In the genomic region with DNA sequence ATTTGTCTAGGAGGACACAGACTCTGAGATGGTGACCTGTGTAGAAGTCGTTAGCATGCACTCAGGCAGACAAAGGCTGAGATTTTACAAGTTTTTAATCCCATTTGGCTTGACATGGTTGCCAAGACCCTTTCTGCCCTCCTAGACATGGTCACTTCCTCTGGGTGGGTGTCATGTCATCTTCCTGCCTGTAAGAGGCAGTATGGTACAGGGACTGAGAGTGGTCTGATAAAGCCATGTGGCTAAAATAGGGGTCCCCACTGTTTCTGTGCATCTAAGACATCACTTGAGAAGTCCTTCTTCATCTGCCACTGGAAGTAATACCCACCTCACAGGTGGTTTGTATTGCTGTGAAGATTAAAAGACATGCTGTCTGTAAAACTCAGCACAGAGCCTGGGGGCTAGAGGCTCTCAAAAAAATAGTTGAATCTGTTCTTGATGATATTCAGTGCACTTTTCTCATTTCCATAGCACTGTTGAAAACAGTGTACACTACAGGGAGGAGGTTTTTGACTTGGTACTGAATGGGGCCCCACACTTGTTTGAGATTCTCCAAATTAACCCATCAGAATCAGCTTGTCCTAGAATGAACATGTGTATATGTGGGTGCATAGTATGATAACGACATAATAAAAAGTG, we compare ENCODE assay signal across 8 mouse cellular contexts. TPM values are rescaled to one million over a fixed set of nuclear protein-coding genes. Genes with fewer than 3 reads are reported as not detected.
DNase-seq lines count a peak whose midpoint lies in the region; ATAC-seq and TF ChIP-seq lines count a peak whose summit lies in the region.

No protein-coding gene starts in this region.

- no peaks in the 10 kb centered on the region for H3K9me3 ChIP-seq in forebrain, embryonic 11.5 days (ENCODE audit: control insufficient read depth, low read length)
- H3K9me3 ChIP-seq in forebrain, embryonic 10.5 days: no peaks in the 10 kb centered on the region
- no peaks in the 10 kb centered on the region for H3K9me3 ChIP-seq in neural tube, embryonic 12.5 days

- H3K36me3 ChIP-seq in forebrain, embryonic 11.5 days (ENCODE audit: control insufficient read depth, insufficient read depth, low read length): no peaks in the 10 kb centered on the region
- H3K36me3 ChIP-seq in forebrain, embryonic 10.5 days (replicated peaks): no peaks in the 10 kb centered on the region
- H3K36me3 ChIP-seq in neural tube, embryonic 12.5 days: no peaks in the 10 kb centered on the region
- H3K36me3 ChIP-seq in thymus, adult 2 months (ENCODE audit: control insufficient read depth, insufficient read depth, low read length): no peaks in the 10 kb centered on the region

- no peak overlapping the region for H3K27ac ChIP-seq in forebrain, embryonic 11.5 days (ENCODE audit: low read depth, low read length)
- no peak overlapping the region for H3K27ac ChIP-seq in forebrain, embryonic 10.5 days
- H3K27ac ChIP-seq in neural tube, embryonic 12.5 days: no peak overlapping the region
- H3K27ac ChIP-seq in thymus, adult 2 months (ENCODE audit: control insufficient read depth, insufficient read depth, low read length): no peak overlapping the region

- no peak overlapping the region for H3K4me3 ChIP-seq in forebrain, embryonic 11.5 days (ENCODE audit: low read depth, low read length)
- H3K4me3 ChIP-seq in forebrain, embryonic 10.5 days: no peak overlapping the region
- no peak overlapping the region for H3K4me3 ChIP-seq in neural tube, embryonic 12.5 days
- H3K4me3 ChIP-seq in thymus, adult 2 months (ENCODE audit: control insufficient read depth, insufficient read depth, low read length): no peak overlapping the region

- no peak overlapping the region for H3K4me2 ChIP-seq in forebrain, embryonic 11.5 days (ENCODE audit: low read depth, low read length, severe bottlenecking)
- H3K4me2 ChIP-seq in neural tube, embryonic 12.5 days (replicated peaks): no peak overlapping the region

- no peak for TF ChIP-seq POLR2A in thymus, adult 2 months (IDR thresholded peaks at IDR 0.05; ENCODE audit: control insufficient read depth, extremely low read depth, insufficient read depth, low read length, poor library complexity)

- TF ChIP-seq CTCF in thymus, adult 2 months (IDR thresholded peaks at IDR 0.05; ENCODE audit: borderline replicate concordance, control insufficient read depth, extremely low read depth, insufficient read depth, low read length, poor library complexity): no peak

- H3K4me1 ChIP-seq in forebrain, embryonic 11.5 days (replicated peaks; ENCODE audit: control insufficient read depth, insufficient read depth, low read length): no peaks in the 10 kb centered on the region
- peaks cover 12% of the 10 kb centered on the region for H3K4me1 ChIP-seq in forebrain, embryonic 10.5 days
- H3K4me1 ChIP-seq in neural tube, embryonic 12.5 days: no peaks in the 10 kb centered on the region
- H3K4me1 ChIP-seq in thymus, adult 2 months (replicated peaks; ENCODE audit: control insufficient read depth, insufficient read depth, low read length): no peaks in the 10 kb centered on the region

- peak; percentile 59; the same call in 1 of the 2 replicates for ATAC-seq in forebrain, embryonic 11.5 days (replicated peaks; ENCODE audit: low FRiP score)
- 0 out of 2 replicates have a peak, but pooled peaks have one; percentile 57 for ATAC-seq in neural tube, embryonic 12.5 days (ENCODE audit: low FRiP score, low read depth)

- no peak overlapping the region for H3K9ac ChIP-seq in forebrain, embryonic 11.5 days (ENCODE audit: low read length)
- no peak overlapping the region for H3K9ac ChIP-seq in neural tube, embryonic 12.5 days

- 45% methylated on average over 2 of the region's 2 CpGs for WGBS in forebrain, embryonic 11.5 days
- 48% methylated on average over 2 of the region's 2 CpGs for WGBS in forebrain, embryonic 10.5 days
- WGBS in neural tube, embryonic 12.5 days: 53% methylated on average over 2 of the region's 2 CpGs
- 57% methylated on average over 2 of the region's 2 CpGs for WGBS in thymus, adult 2 months

- DNase-seq in forebrain, embryonic 11.5 days (ENCODE audit: low spot score): peak; percentile 52
- no peak for DNase-seq in forebrain, embryonic 10.5 days (ENCODE audit: extremely low spot score, low spot score)
- peak; percentile 40 for DNase-seq in 416B (ENCODE audit: low read depth)
- peak; percentile 74 for DNase-seq in embryo, embryonic 10 days (ENCODE audit: low spot score)
- peak; percentile 57 for DNase-seq in kidney, adult 9 months
- no peak for DNase-seq in thymus, adult 2 months
- DNase-seq in urinary bladder, adult 2 months (ENCODE audit: low spot score): no peak

- no peaks in the 10 kb centered on the region; the same call in 1 of the 2 replicates for H3K27me3 ChIP-seq in forebrain, embryonic 11.5 days (ENCODE audit: control insufficient read depth, insufficient read depth, low read length)
- peaks cover 9% of the 10 kb centered on the region for H3K27me3 ChIP-seq in forebrain, embryonic 10.5 days (ENCODE audit: poor library complexity, severe bottlenecking)
- no peaks in the 10 kb centered on the region; the same call in 1 of the 2 replicates for H3K27me3 ChIP-seq in neural tube, embryonic 12.5 days (replicated peaks)
- H3K27me3 ChIP-seq in thymus, adult 2 months (ENCODE audit: control insufficient read depth, insufficient read depth, low read length): no peaks in the 10 kb centered on the region

RNA-seq across cellular contexts. Expression of a gene that starts 5.3 kb away (rescaled TPM):
- polyA plus RNA-seq in forebrain, embryonic 11.5 days (2014; fragmentation: Nextera tagmentation; extraction: Ambion mirVana): 72.6 and 76.9 TPM in 2 replicates
- 42.1 and 48.0 TPM in 2 replicates for polyA plus RNA-seq in forebrain, embryonic 10.5 days (2016; fragmentation: Nextera tagmentation; extraction: Ambion mirVana)
- 112 and 113 TPM in 2 replicates for polyA plus RNA-seq in neural tube, embryonic 12.5 days (2016; fragmentation: Nextera tagmentation; extraction: Ambion mirVana)
- 2.5 and 3.2 TPM in 2 replicates for polyA plus RNA-seq in thymus, adult 2 months (2012; rRNA removed)
- 43.0 and 47.3 TPM in 2 replicates for polyA plus RNA-seq in urinary bladder, adult 2 months (2012; rRNA removed)

Comparison
In these comparisons a context has a peak if more than half of its experiments do, and no peak if none do; other contexts are left out.
1. DNase-seq: peak in forebrain, embryonic 11.5 days (single experiment), 416B (single experiment), embryo, embryonic 10 days (single experiment) and kidney, adult 9 months (single experiment); none in forebrain, embryonic 10.5 days (single experiment), thymus, adult 2 months (single experiment) and urinary bladder, adult 2 months (single experiment).
2. RNA of a gene that starts 5.3 kb away (polyA plus RNA-seq): 112 to 113 TPM in neural tube, embryonic 12.5 days, 72.6 to 76.9 TPM in forebrain, embryonic 11.5 days, 42.1 to 48.0 TPM in forebrain, embryonic 10.5 days and 43.0 to 47.3 TPM in urinary bladder, adult 2 months; 2.5 to 3.2 TPM in thymus, adult 2 months; every median in the first group is over 10 times any median in the second.